ENCODE assay signal across 13 mouse cellular contexts in the genomic region with DNA sequence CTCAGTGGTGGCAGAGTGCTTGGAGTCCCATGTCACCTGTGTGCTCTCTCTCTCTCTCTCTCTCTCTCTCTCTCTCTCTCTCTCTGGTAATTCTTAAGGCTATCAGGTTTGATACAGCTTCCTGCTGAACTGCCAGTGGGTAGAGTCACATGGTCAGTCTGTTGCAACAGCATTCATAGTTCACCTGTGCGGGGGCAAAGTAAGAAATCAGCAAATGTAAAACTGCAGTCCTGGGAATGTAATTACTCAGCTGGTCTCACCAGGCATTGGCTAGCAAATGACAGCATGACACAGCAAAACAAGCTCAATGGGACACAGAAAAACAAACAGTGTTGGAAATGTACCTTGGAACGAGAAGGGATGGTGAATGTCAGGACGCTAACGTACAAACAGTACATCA.
"Had no signal": no experiment of that assay in that cellular context is flagged by ENCODE, and none has a peak within 500 bp of the region (broad histone marks: within the 10 kb centered on the region; RNA-seq: fewer than 3 reads in every experiment).

No protein-coding gene starts in this region.

- H3K27me3 ChIP-seq: hindbrain, embryonic 13.5 days; midbrain, embryonic 13.5 days; neural tube, embryonic 15.5 days had no signal

- H3K4me3 ChIP-seq: hindbrain, embryonic 13.5 days; left cerebral cortex, adult 2 months; limb, embryonic 10.5 days; midbrain, embryonic 13.5 days; myocyte; neural tube, embryonic 15.5 days had no signal

- H3K4me2 ChIP-seq: hindbrain, embryonic 13.5 days; midbrain, embryonic 13.5 days; neural tube, embryonic 15.5 days had no signal

- H3K9ac ChIP-seq: hindbrain, embryonic 13.5 days; midbrain, embryonic 13.5 days; neural tube, embryonic 15.5 days had no signal

- H3K9me3 ChIP-seq: hindbrain, embryonic 13.5 days; limb, embryonic 10.5 days; midbrain, embryonic 13.5 days; neural tube, embryonic 15.5 days had no signal

- H3K4me1 ChIP-seq: hindbrain, embryonic 13.5 days; limb, embryonic 10.5 days; midbrain, embryonic 13.5 days; neural tube, embryonic 15.5 days had no signal

- DNase-seq: lung, adult 2 months; lung, postnatal 36 days; right cerebral cortex, adult 18-20 months; thymus, postnatal 14 days had no signal

- H3K36me3 ChIP-seq: hindbrain, embryonic 13.5 days; limb, embryonic 10.5 days; midbrain, embryonic 13.5 days; neural tube, embryonic 15.5 days had no signal

- ATAC-seq: hindbrain, postnatal 0 days; lung, postnatal 0 days; midbrain, embryonic 13.5 days had no signal

- H3K27ac ChIP-seq: hindbrain, embryonic 13.5 days; hindbrain, postnatal 0 days; left cerebral cortex, adult 2 months; limb, embryonic 10.5 days; midbrain, embryonic 13.5 days; neural tube, embryonic 15.5 days; stomach, postnatal 0 days had no signal
